In genomic region chr2:92917405-92918142, GRCm38 (mm10) we compare ENCODE assay signal across 11 mouse cellular contexts. TPM values are rescaled to one million over a fixed set of nuclear protein-coding genes. Genes with fewer than 3 reads are reported as not detected.
DNase-seq lines count a peak whose midpoint lies in the region; ATAC-seq and TF ChIP-seq lines count a peak whose summit lies in the region.
"Had no signal": no experiment of that assay in that cellular context is flagged by ENCODE, and none has a peak within 500 bp of the region (broad histone marks: within the 10 kb centered on the region; RNA-seq: fewer than 3 reads in every experiment).

No protein-coding gene starts in this region.

- intact Hi-C loops in left cerebral cortex, postnatal 36 days (cut with DNase I) = loop anchor here (2.0 to 5.0 kb wide), 2 partner anchors 17 to 35 kb away; no protein-coding TSS in a partner anchor

- peak overlapping the region; percentile 22; the same call in 1 of the 2 replicates for H3K4me2 ChIP-seq in intestine, embryonic 14.5 days (ENCODE audit: low read length)
- H3K4me2 ChIP-seq in intestine, postnatal 0 days (replicated peaks; ENCODE audit: low read depth) = no peak overlapping the region
- H3K4me2 ChIP-seq in intestine, embryonic 15.5 days (replicated peaks) = no peak overlapping the region
- no peak overlapping the region for H3K4me2 ChIP-seq in limb, embryonic 15.5 days

- peaks cover 16% of the 10 kb centered on the region for H3K27me3 ChIP-seq in intestine, embryonic 14.5 days (replicated peaks; ENCODE audit: control insufficient read depth, insufficient read depth, low read length)
- peaks cover 28% of the 10 kb centered on the region for H3K27me3 ChIP-seq in intestine, postnatal 0 days (replicated peaks; ENCODE audit: control insufficient read depth, insufficient read depth, low read length)
- peaks cover 16% of the 10 kb centered on the region for H3K27me3 ChIP-seq in intestine, embryonic 15.5 days (replicated peaks)
- H3K27me3 ChIP-seq in limb, embryonic 15.5 days = peaks cover 46% of the 10 kb centered on the region

- H3K9me3 ChIP-seq in intestine, embryonic 14.5 days (ENCODE audit: control insufficient read depth, low read length) = no peaks in the 10 kb centered on the region; the same call in 1 of the 2 replicates
- no peaks in the 10 kb centered on the region for H3K9me3 ChIP-seq in intestine, postnatal 0 days (ENCODE audit: control insufficient read depth)
- H3K9me3 ChIP-seq in intestine, embryonic 15.5 days = no peaks in the 10 kb centered on the region
- no peaks in the 10 kb centered on the region for H3K9me3 ChIP-seq in limb, embryonic 15.5 days

- TF ChIP-seq CTCF in intestine, postnatal 0 days (IDR thresholded peaks at IDR 0.05; ENCODE audit: low read depth) = no peak

- no peak overlapping the region for H3K4me3 ChIP-seq in intestine, embryonic 14.5 days (ENCODE audit: low read depth, low read length)
- no peak overlapping the region for H3K4me3 ChIP-seq in intestine, postnatal 0 days (ENCODE audit: low read depth, low read length)
- H3K4me3 ChIP-seq in intestine, embryonic 15.5 days (replicated peaks) = no peak overlapping the region
- no peak overlapping the region for H3K4me3 ChIP-seq in limb, embryonic 15.5 days

- H3K4me1 ChIP-seq in intestine, embryonic 14.5 days (replicated peaks; ENCODE audit: control insufficient read depth, insufficient read depth, low read length) = peaks cover 14% of the 10 kb centered on the region
- H3K4me1 ChIP-seq in intestine, postnatal 0 days (replicated peaks; ENCODE audit: control insufficient read depth, insufficient read depth, low read length) = no peaks in the 10 kb centered on the region
- peaks cover 24% of the 10 kb centered on the region for H3K4me1 ChIP-seq in intestine, embryonic 15.5 days (replicated peaks)
- H3K4me1 ChIP-seq in limb, embryonic 15.5 days = peaks cover 36% of the 10 kb centered on the region

- 29% methylated on average over 7 of the region's 7 CpGs for WGBS in intestine, embryonic 14.5 days
- 40% methylated on average over 7 of the region's 7 CpGs for WGBS in intestine, postnatal 0 days
- WGBS in intestine, embryonic 15.5 days = 32% methylated on average over 7 of the region's 7 CpGs
- 34% methylated on average over 7 of the region's 7 CpGs for WGBS in limb, embryonic 15.5 days

- ATAC-seq in intestine, embryonic 14.5 days (replicated peaks; ENCODE audit: low FRiP score, low TSS enrichment, low read depth) = no peak
- ATAC-seq in intestine, postnatal 0 days = no peak
- peak; percentile 40 for ATAC-seq in intestine, embryonic 15.5 days
- ATAC-seq in limb, embryonic 15.5 days (ENCODE audit: insufficient number of reproducible peaks, low FRiP score, low TSS enrichment, low read depth) = 0 out of 2 replicates have a peak, but pooled peaks have one; percentile 25

- DNase-seq in intestine, embryonic 14.5 days (ENCODE audit: low spot score) = no peak
- peak; percentile 49 for DNase-seq in forelimb bud, embryonic 11.5 days (ENCODE audit: low read depth, low spot score)
- DNase-seq in right cerebral cortex, postnatal 14 days = no peak
- DNase-seq in left cerebral cortex, postnatal 36 days (ENCODE audit: low spot score in 2 of 2) = no peak
- no peak for DNase-seq in spleen, postnatal 10 days (ENCODE audit: low spot score in 2 of 2)
- DNase-seq: cerebellum, postnatal 14 days; heart, postnatal 14 days had no signal

- H3K36me3 ChIP-seq in intestine, embryonic 14.5 days (ENCODE audit: control insufficient read depth, insufficient read depth, low read length) = no peaks in the 10 kb centered on the region
- no peaks in the 10 kb centered on the region for H3K36me3 ChIP-seq in intestine, postnatal 0 days (ENCODE audit: control insufficient read depth, insufficient read depth)
- no peaks in the 10 kb centered on the region for H3K36me3 ChIP-seq in intestine, embryonic 15.5 days
- H3K36me3 ChIP-seq in limb, embryonic 15.5 days = no peaks in the 10 kb centered on the region

- H3K27ac ChIP-seq in intestine, embryonic 14.5 days (ENCODE audit: low read depth) = no peak overlapping the region
- H3K27ac ChIP-seq in intestine, postnatal 0 days (ENCODE audit: low read depth, low read length) = no peak overlapping the region
- H3K27ac ChIP-seq in intestine, embryonic 15.5 days = 0 out of 2 replicates have a peak overlapping the region, but pooled peaks have one; percentile 1
- H3K27ac ChIP-seq in limb, embryonic 15.5 days = no peak overlapping the region
- H3K27ac ChIP-seq: liver, embryonic 14.5 days had no signal

- H3K9ac ChIP-seq in intestine, embryonic 14.5 days (ENCODE audit: low read length) = no peak overlapping the region
- H3K9ac ChIP-seq in intestine, postnatal 0 days (ENCODE audit: low read depth, low read length) = no peak overlapping the region
- no peak overlapping the region for H3K9ac ChIP-seq in intestine, embryonic 15.5 days
- H3K9ac ChIP-seq in limb, embryonic 15.5 days = no peak overlapping the region
- H3K9ac ChIP-seq: liver, embryonic 14.5 days had no signal

RNA-seq across cellular contexts. Expression of gene Syt13, which starts 2.7 kb away (rescaled TPM):
- polyA plus RNA-seq in intestine, embryonic 14.5 days (2014; fragmentation: Nextera tagmentation; extraction: Ambion mirVana) = 4.8 and 7.7 TPM in 2 replicates
- polyA plus RNA-seq in intestine, postnatal 0 days (2015; fragmentation: Nextera tagmentation; extraction: Ambion mirVana) = 1.7 and 2.5 TPM in 2 replicates
- polyA plus RNA-seq in intestine, embryonic 15.5 days (2015; fragmentation: Nextera tagmentation; extraction: Ambion mirVana) = 6.4 and 6.6 TPM in 2 replicates
- polyA plus RNA-seq in limb, embryonic 15.5 days (2015; fragmentation: Nextera tagmentation; extraction: Ambion mirVana) = 6.2 and 7.0 TPM in 2 replicates
- total RNA-seq in left cerebral cortex, postnatal 36 days (2021) = 100 to 1,000 TPM; 174 to 218 TPM

Comparison
In these comparisons a context has a peak if more than half of its experiments do, and no peak if none do; other contexts are left out.
1. ATAC-seq: peak in intestine, embryonic 15.5 days (single experiment) and limb, embryonic 15.5 days (single experiment); none in intestine, embryonic 14.5 days (single experiment) and intestine, postnatal 0 days (single experiment).